Mouse (Mus musculus): ENCODE measurements around the gene Krt35.

GRCm38 (mm10) chr11:100097819-100098218 is 1.8 kb upstream of the Krt35 start:
- TF ChIP-seq POLR2A (IDR thresholded peaks at IDR 0.05; ENCODE audit: control insufficient read depth, low read depth, low read length): no peak
- no peak for TF ChIP-seq CTCF (IDR thresholded peaks at IDR 0.05; ENCODE audit: control insufficient read depth, insufficient read depth, insufficient replicate concordance, low read depth, low read length)
